Mouse (Mus musculus): ENCODE measurements around the gene Mybpc1.

The Mybpc1 gene

GRCm38 (mm10) chr10:88604943-88605342 is at the start of gene Mybpc1:
TSS of gene Mybpc1 (minus strand) at chr10:88605152.
- no peak for DNase-seq (ENCODE audit: low spot score in 2 of 2)

- peak; percentile 25 to 49 for DNase-seq (ENCODE audit: low spot score in 2 of 2)
Observed at GRCm38 (mm10) chr10:88645448-88645847, 40.5 kb upstream of the Mybpc1 start.

- no peak for DNase-seq (ENCODE audit: low spot score in 2 of 2)
Observed at GRCm38 (mm10) chr10:88631330-88631953, 26.5 kb upstream of the Mybpc1 start.

GRCm38 (mm10) chr10:88630663-88631329 is 25.8 kb upstream of the Mybpc1 start:
- no peak for DNase-seq (ENCODE audit: low spot score in 2 of 2)

DNA sequence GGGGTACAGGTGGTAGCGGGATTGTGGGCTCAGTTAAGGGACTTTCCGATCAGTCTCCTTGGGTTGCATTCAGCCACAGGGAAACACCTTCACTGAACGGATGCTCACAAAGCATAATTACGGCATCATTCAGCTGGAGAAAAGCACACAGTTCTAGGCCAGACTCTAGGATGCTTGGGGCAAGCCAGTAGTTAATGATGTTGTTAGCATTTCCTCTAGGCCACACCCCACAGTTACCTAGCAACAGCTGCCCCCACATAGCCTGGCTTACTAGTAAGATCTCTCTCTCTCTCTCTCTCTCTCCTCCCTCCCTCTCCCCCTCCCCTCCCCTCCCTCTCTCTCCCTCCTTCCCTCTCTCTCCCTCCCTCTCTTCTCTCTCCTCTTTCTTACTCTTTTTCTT is 22.1 kb upstream of the Mybpc1 start:
- DNase-seq (ENCODE audit: low spot score in 2 of 2): no peak

GRCm38 (mm10) chr10:88626176-88626575 is 21.2 kb upstream of the Mybpc1 start:
- DNase-seq (ENCODE audit: low spot score in 2 of 2): no peak

DNA sequence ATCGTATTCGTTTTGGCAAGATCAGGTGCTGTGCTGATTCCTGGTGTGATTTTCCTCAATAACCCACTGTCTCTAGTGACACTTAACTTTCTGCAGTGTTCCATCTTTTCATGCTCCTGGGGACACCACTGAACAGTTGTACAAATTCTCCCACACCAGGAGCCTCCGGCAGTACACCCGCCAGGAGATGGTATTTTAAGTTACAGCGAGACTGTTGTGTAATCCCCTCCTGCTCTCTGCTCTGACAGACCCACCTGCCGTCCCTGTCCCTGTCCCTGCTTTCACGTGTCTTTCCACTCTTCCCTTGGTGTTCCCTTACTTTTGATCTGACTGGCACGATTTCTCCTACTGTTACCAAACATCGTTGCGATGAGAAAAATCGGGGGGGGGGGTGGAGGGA is 19.3 kb upstream of the Mybpc1 start:
- no peak for DNase-seq (ENCODE audit: low spot score in 2 of 2)

- DNase-seq (ENCODE audit: low spot score in 2 of 2): peak; percentile 31 to 33
Observed at GRCm38 (mm10) chr10:88622624-88623023, 17.7 kb upstream of the Mybpc1 start.

DNA sequence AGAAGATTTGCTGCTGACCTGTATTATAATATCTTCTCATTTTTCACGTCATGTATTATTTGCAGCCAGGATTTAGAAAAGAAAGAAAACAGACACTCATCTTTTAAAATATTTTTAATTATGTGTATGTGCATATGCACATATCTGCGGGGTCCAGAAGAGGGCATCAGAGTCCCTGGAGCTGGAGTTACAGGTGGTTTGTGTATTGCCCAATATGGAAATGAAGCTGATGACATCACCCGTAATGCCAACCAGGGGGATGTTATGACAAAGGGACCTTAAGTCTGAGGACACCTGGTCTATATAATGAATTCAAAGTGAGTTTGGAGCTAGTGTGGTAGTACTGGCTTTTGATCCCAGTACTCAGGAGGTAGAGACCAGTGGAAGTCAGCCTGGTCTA is 15.9 kb upstream of the Mybpc1 start:
- no peak for DNase-seq (ENCODE audit: low spot score in 2 of 2)

GRCm38 (mm10) chr10:88613051-88613450 is 8.1 kb upstream of the Mybpc1 start:
- DNase-seq (ENCODE audit: low spot score in 2 of 2): no peak

GRCm38 (mm10) chr10:88606686-88607085 is 1.7 kb upstream of the Mybpc1 start:
- no peak for DNase-seq (ENCODE audit: low spot score in 2 of 2)

GRCm38 (mm10) chr10:88606065-88606464 is 1.1 kb upstream of the Mybpc1 start:
- DNase-seq (ENCODE audit: low spot score in 2 of 2): no peak

GRCm38 (mm10) chr10:88603773-88604172 is 1.2 kb downstream of the Mybpc1 start:
- no peak for DNase-seq (ENCODE audit: low spot score in 2 of 2)

GRCm38 (mm10) chr10:88603256-88603655 is 1.7 kb downstream of the Mybpc1 start:
- no peak for DNase-seq (ENCODE audit: low spot score in 2 of 2)

- no peak for DNase-seq (ENCODE audit: low spot score in 2 of 2)
Observed at GRCm38 (mm10) chr10:88600591-88600990, 4.4 kb downstream of the Mybpc1 start.

DNA sequence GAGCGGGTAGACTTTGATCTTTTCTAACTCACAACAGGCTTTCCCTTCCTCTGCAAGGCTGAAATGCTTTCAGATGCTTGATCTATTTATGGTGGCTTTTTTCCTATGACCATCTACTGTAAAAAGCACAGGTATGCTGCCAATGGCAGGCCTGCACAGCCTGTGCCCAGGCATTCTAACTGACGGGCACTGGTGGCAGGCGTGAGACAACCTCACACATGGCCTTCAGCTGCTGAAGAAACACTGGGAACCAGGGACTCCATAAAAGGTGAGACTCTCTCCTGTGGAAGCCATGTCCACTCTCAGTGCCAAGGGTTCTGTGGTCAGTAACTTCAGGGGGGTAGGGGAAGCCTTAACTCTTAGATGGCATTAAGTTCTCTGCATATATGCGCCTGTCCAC is 12.6 kb downstream of the Mybpc1 start:
- DNase-seq (ENCODE audit: low spot score in 2 of 2): no peak

GRCm38 (mm10) chr10:88591042-88591441 is 13.9 kb downstream of the Mybpc1 start:
- DNase-seq (ENCODE audit: low spot score in 2 of 2): peak; percentile 3 to 23

DNA sequence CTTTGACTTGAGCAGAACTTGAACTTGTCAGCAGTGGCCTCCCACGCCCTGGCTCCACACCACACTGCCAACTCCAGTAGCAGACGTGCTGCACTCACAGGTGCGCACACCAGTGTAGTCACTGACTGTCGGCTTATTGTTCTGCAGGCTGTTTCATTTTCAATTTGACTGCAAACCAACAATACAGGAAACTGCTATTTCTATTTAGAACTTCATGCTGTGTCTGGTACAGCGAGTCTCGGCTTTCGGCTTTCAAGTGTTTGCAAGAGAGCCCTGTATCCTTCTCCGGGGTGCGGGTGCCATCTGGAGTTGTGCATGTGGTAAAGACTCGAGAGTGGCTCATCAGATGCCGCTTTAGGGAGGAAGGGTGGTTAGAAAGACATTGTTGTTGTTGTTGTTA is 20.5 kb downstream of the Mybpc1 start:
- no peak for DNase-seq (ENCODE audit: low spot score in 2 of 2)

DNA sequence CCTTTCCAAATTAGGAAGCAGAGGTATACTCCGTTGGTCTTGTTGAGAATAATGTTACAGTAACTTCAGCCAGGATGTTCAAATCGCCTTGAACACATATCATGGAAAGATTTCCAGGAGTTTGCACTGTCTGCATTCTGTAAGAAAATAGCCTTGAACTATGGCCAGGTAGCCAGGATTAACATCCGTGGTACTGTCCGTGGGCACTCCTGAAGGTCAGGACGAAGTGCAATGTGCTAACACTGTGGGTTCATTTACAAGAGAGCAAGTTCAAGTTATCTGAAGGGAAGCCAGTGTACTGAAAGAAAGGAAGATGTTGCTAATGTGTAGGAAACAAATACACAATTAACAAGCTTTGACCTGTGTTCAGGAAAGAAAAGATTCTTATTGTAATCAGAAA is 24.2 kb downstream of the Mybpc1 start:
- no peak for DNase-seq (ENCODE audit: low spot score in 2 of 2)

DNA sequence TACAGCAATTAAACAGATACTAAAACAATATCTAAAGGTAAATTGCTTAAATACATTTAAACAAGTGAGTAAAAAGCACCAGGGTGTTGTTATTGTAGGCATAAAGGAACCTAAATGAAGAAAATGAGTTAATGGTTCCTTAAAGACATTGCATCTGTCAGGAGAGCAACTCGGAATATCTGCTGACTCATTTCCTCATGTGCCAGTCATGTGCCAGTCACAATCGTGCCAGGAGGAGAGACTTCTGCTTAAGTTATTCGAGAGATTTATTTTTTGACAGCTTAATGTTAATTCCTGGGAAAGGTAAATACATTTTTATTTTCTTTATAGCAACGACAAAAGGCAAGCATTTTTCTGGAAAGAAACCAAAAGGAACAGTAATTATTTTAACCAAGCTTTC is 26.3 kb downstream of the Mybpc1 start:
- DNase-seq (ENCODE audit: low spot score in 2 of 2): no peak

DNA sequence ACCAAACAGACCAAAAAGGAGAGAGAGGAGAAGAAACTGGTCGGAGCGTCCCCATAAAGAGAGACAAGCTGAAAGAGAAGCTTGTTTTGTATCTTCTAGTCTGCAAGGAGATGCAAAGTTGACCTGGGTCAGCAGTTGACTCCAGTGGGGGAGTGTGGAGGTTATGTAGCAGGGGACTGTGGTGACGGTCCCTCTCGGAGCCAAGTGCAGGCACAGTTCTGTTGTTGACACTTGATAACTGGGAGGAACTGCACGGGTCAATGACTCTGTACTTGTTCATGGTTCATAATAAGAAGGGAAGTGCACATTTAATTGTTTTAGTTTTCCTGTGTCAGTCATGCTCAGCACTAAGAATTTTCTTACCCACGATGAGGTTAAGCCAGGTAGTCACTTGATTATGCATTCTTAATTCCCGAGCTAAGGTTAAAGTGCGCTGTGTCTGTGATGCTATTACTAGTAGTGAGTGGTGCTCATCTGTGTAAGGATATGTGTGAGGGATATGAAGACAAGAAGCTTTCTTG is 30.8 kb downstream of the Mybpc1 start:
- no peak for DNase-seq (ENCODE audit: low spot score in 2 of 2)

GRCm38 (mm10) chr10:88572123-88572522 is 32.8 kb downstream of the Mybpc1 start:
- DNase-seq (ENCODE audit: low spot score in 2 of 2): no peak

GRCm38 (mm10) chr10:88557046-88557445 is 47.9 kb downstream of the Mybpc1 start:
- no peak for DNase-seq (ENCODE audit: low spot score in 2 of 2)

Data from heart, adult 9 months (tissue).